Mouse (Mus musculus) lung, adult 18-20 months (tissue): ENCODE results near the gene Sema6c.
"Not testable (repeated sequence)": the region's sequence is repeated elsewhere in the genome, so short reads cannot be mapped to it uniquely, and the experiment has no call there.

Experiments used
- DNase-seq, 2 experiments: peaks; one replicate each; pipeline ENCODE4 v3.0.0; 2022; ENCODE audit warnings: mixed read lengths in 2 of 2

Gene Sema6c

GRCm38 (mm10) chr3:95186888-95187287 lies 26.6 kb downstream of the Sema6c start:
- DNase-seq, result no peak

- DNase-seq, result no peak
Observed at GRCm38 (mm10) chr3:95194721-95195135, 34.5 kb downstream of the Sema6c start.

GRCm38 (mm10) chr3:95195772-95196171 lies 35.5 kb downstream of the Sema6c start:
- DNase-seq, result no peak

GRCm38 (mm10) chr3:95199101-95199500 lies 38.8 kb downstream of the Sema6c start:
- no peak for DNase-seq

GRCm38 (mm10) chr3:95200132-95200531 lies 39.9 kb downstream of the Sema6c start:
- no peak for DNase-seq

GRCm38 (mm10) chr3:95200562-95200961 lies 40.3 kb downstream of the Sema6c start:
- no peak for DNase-seq

- no peak for DNase-seq
Observed at GRCm38 (mm10) chr3:95203880-95204279, 43.6 kb downstream of the Sema6c start.

- DNase-seq, result no peak
Observed at GRCm38 (mm10) chr3:95208286-95208685, 48.0 kb downstream of the Sema6c start.

GRCm38 (mm10) chr3:95210585-95210984 lies 50.3 kb downstream of the Sema6c start:
- no peak for DNase-seq

- DNase-seq, result not testable (repeated sequence)
Observed at GRCm38 (mm10) chr3:95212889-95213608, 52.8 kb downstream of the Sema6c start.

- DNase-seq, result no peak
Observed at GRCm38 (mm10) chr3:95213609-95213975, 53.3 kb downstream of the Sema6c start.

- no peak for DNase-seq
Observed at GRCm38 (mm10) chr3:95216655-95217254, 56.5 kb downstream of the Sema6c start.

- DNase-seq, result peak; percentile 95 to 97
Observed at GRCm38 (mm10) chr3:95217255-95218134, 57.2 kb downstream of the Sema6c start, which contains the start of gene Gabpb2. TSS of gene Gabpb2 (minus strand) at chr3:95217916.

- no peak for DNase-seq
Observed at GRCm38 (mm10) chr3:95218466-95219137, 58.3 kb downstream of the Sema6c start.

GRCm38 (mm10) chr3:95223041-95223440 lies 62.8 kb downstream of the Sema6c start:
- DNase-seq, result no peak
